Comparison of ENCODE assay signal across 8 mouse cellular contexts in genomic region chr10:78168792-78169191, GRCm38 (mm10). TPM values are rescaled to one million over a fixed set of nuclear protein-coding genes. Genes with fewer than 3 reads are reported as not detected.
DNase-seq lines count a peak whose midpoint lies in the region; ATAC-seq and TF ChIP-seq lines count a peak whose summit lies in the region.

No protein-coding gene starts in this region.

- TF ChIP-seq POLR2A in testis, adult 2 months (IDR thresholded peaks at IDR 0.05; ENCODE audit: control insufficient read depth, low read depth, low read length), result no peak
- TF ChIP-seq POLR2A in limb, embryonic 14.5 days (IDR thresholded peaks at IDR 0.05; ENCODE audit: borderline replicate concordance, extremely low read depth, insufficient read depth, insufficient read length), result no peak

- H3K9ac ChIP-seq in limb, embryonic 14.5 days (ENCODE audit: low read depth, low read length, severe bottlenecking), result peak overlapping the region; percentile 66
- H3K9ac ChIP-seq in stomach, embryonic 16.5 days (ENCODE audit: low read length), result peak overlapping the region; percentile 93

- ATAC-seq in limb, embryonic 14.5 days (ENCODE audit: low FRiP score, low read depth), result no peak
- no peak for ATAC-seq in stomach, embryonic 16.5 days (ENCODE audit: insufficient read depth, low FRiP score)

- H3K27me3 ChIP-seq in testis, adult 2 months (ENCODE audit: control insufficient read depth, insufficient read depth, low read length), result no peaks in the 10 kb centered on the region
- no peaks in the 10 kb centered on the region for H3K27me3 ChIP-seq in limb, embryonic 14.5 days (ENCODE audit: control insufficient read depth, insufficient read depth, low read length)
- H3K27me3 ChIP-seq in stomach, embryonic 16.5 days (ENCODE audit: control insufficient read depth, insufficient read depth, low read length), result no peaks in the 10 kb centered on the region

- no peak for TF ChIP-seq CTCF in testis, adult 2 months (IDR thresholded peaks at IDR 0.05; ENCODE audit: control insufficient read depth, insufficient read depth, insufficient replicate concordance, low read depth, low read length)

- peak; percentile 62 for DNase-seq in cerebellum, adult 9-10 months
- DNase-seq in cerebellum, postnatal 36 days, result no peak
- no peak for DNase-seq in testis, postnatal 14 days (ENCODE audit: low spot score)
- no peak for DNase-seq in limb, embryonic 14.5 days (ENCODE audit: low spot score)
- DNase-seq in adrenal gland, postnatal 4 days (ENCODE audit: low spot score in 2 of 2), result no peak
- no peak for DNase-seq in urinary bladder, postnatal 25 days (ENCODE audit: low spot score)

- H3K27ac ChIP-seq in testis, adult 2 months (ENCODE audit: control insufficient read depth, insufficient read depth, low read depth, low read length), result no peak overlapping the region
- H3K27ac ChIP-seq in limb, embryonic 14.5 days (replicated peaks; ENCODE audit: low read depth, low read length), result no peak overlapping the region
- H3K27ac ChIP-seq in stomach, embryonic 16.5 days (ENCODE audit: low read length), result no peak overlapping the region

- H3K4me1 ChIP-seq in testis, adult 2 months (ENCODE audit: control insufficient read depth, insufficient read depth, low read length), result peaks cover 6% of the 10 kb centered on the region
- peaks cover 6% of the 10 kb centered on the region for H3K4me1 ChIP-seq in limb, embryonic 14.5 days (ENCODE audit: control insufficient read depth, insufficient read depth, low read length)
- H3K4me1 ChIP-seq in stomach, embryonic 16.5 days (ENCODE audit: control insufficient read depth, insufficient read depth, low read length), result peaks cover 7% of the 10 kb centered on the region

- H3K36me3 ChIP-seq in testis, adult 2 months (ENCODE audit: control insufficient read depth, insufficient read depth, low read length), result peaks cover 1% of the 10 kb centered on the region; the same call in 1 of the 2 replicates
- peaks cover 68% of the 10 kb centered on the region for H3K36me3 ChIP-seq in limb, embryonic 14.5 days (ENCODE audit: control insufficient read depth, insufficient read depth, low read length)
- peaks cover 24% of the 10 kb centered on the region; the same call in 1 of the 2 replicates for H3K36me3 ChIP-seq in stomach, embryonic 16.5 days (ENCODE audit: control insufficient read depth, insufficient read depth, low read length)

- 83% methylated on average over 11 of the region's 11 CpGs for WGBS in limb, embryonic 14.5 days
- 86% methylated on average over 11 of the region's 11 CpGs for whole genome bisulfite sequencing in stomach, embryonic 16.5 days

- H3K9me3 ChIP-seq in limb, embryonic 14.5 days (ENCODE audit: control insufficient read depth, low read length), result no peaks in the 10 kb centered on the region
- no peaks in the 10 kb centered on the region for H3K9me3 ChIP-seq in stomach, embryonic 16.5 days (replicated peaks; ENCODE audit: control insufficient read depth, low read length)

- peak overlapping the region; percentile 66 for H3K4me2 ChIP-seq in limb, embryonic 14.5 days (replicated peaks; ENCODE audit: low read depth, low read length, severe bottlenecking)
- H3K4me2 ChIP-seq in stomach, embryonic 16.5 days (ENCODE audit: low read depth, low read length), result peak overlapping the region; percentile 92

- H3K4me3 ChIP-seq in testis, adult 2 months (ENCODE audit: control insufficient read depth, low read depth, low read length), result peak overlapping the region; percentile 93
- peak overlapping the region; percentile 60 for H3K4me3 ChIP-seq in limb, embryonic 14.5 days (replicated peaks; ENCODE audit: low read length)
- H3K4me3 ChIP-seq in stomach, embryonic 16.5 days (replicated peaks; ENCODE audit: low read length), result peak overlapping the region; percentile 89

RNA-seq across cellular contexts. Expression of gene D10Jhu81e, which starts 0.8 kb away (rescaled TPM):
- 23.2 and 26.1 TPM in 2 replicates for polyA plus RNA-seq in testis, adult 2 months (2012; rRNA removed)
- 94.8 and 125 TPM in 2 replicates for polyA plus RNA-seq in limb, embryonic 14.5 days (2012; rRNA removed)
- polyA plus RNA-seq in limb, embryonic 14.5 days (2014; fragmentation: Nextera tagmentation; extraction: Ambion mirVana), result 25.6 and 28.6 TPM in 2 replicates
- polyA plus RNA-seq in stomach, embryonic 16.5 days (2015; fragmentation: Nextera tagmentation; extraction: Ambion mirVana), result 39.5 and 46.6 TPM in 2 replicates
- 100 to 1,000 TPM; 150 to 164 TPM for total RNA-seq in adrenal gland, postnatal 4 days (2021)

RNA-seq across cellular contexts. Expression of gene Pwp2, which starts 16.2 kb away (rescaled TPM):
- polyA plus RNA-seq in testis, adult 2 months (2012; rRNA removed), result 5.8 and 6.4 TPM in 2 replicates
- 15.8 and 16.1 TPM in 2 replicates for polyA plus RNA-seq in limb, embryonic 14.5 days (2012; rRNA removed)
- 16.9 and 17.4 TPM in 2 replicates for polyA plus RNA-seq in limb, embryonic 14.5 days (2014; fragmentation: Nextera tagmentation; extraction: Ambion mirVana)
- 15.5 and 16.6 TPM in 2 replicates for polyA plus RNA-seq in stomach, embryonic 16.5 days (2015; fragmentation: Nextera tagmentation; extraction: Ambion mirVana)
- 10 to 100 TPM; 17.8 to 18.5 TPM for total RNA-seq in adrenal gland, postnatal 4 days (2021)
